Mouse (Mus musculus) granulocyte monocyte progenitor cell, adult 5-6 weeks (primary cell): ENCODE measurements at regions not wholly inside any gene's neighbourhood (a gene's known extent, or its start where the extent isn't known, plus 50 kb on each side); places are given as distances from the start of the nearest gene placed in this dataset.

ENCODE experiments used
- ATAC-seq: replicated peaks from 2 replicates; pipeline ENCODE4 v1.8.0; 2016; ENCODE audit warnings: mild to moderate bottlenecking, moderate TSS enrichment, inconsistent platforms; ENCODE audit not compliant: poor library complexity, severe bottlenecking

DNA sequence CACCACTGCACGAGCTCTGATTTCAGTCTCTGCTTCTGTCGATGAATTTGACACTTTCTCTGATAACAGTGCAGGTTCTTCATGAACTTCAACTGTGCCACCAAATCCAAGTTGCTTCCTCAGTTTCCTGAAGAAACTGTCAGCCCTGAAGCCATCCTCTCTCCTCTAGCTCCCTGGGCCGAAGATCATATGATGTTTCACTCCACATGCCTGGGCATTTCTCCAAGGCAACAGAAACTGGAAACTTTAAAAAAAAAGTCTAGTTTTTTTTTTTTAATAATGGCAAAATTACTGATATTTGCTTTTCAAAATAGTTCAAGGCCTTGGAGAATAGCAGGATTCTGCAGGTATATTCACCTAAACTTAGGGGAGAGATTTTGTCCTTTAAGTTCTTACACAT is 564.8 kb downstream of the Ttll7 start:
- ATAC-seq: no peak

DNA sequence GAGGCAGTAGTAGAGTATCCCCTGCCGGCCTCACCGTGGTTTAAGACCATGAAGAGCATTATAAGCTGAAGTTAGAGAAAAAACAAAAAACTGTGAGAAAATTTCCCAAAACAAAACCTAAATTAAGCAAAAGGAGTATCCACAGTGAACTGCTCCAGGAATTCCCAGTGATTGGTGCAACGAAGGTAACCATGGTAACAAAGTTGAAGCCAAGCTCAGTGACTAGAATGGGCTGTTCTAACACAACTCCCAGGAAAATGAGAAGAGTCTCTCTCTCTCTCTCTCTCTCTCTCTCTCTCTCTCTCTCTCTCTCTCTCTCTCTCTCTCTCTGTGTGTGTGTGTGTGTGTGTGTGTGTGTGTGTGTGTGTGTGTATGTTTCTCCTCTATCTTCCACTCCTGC is 567.0 kb downstream of the Ttll7 start:
- ATAC-seq: no peak

DNA sequence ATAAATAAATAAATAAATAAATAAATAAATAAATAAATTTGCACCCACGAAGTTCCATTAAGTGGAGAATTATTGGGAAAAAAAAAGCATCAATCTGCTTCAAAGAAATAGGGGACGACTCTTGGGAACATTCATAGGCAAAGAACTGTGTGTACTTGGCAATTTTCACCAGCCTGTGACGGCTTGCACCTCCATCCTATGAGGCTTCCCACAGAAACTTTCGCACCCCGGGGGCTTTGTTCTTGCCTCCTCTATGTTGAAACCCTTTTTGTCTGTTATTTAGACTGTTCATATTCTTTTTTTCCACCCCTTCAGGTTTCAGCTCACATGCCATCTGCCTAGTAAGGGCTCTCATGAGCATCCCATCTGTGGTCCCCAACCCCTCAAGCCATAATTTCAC is 570.0 kb downstream of the Ttll7 start:
- no peak for ATAC-seq

DNA sequence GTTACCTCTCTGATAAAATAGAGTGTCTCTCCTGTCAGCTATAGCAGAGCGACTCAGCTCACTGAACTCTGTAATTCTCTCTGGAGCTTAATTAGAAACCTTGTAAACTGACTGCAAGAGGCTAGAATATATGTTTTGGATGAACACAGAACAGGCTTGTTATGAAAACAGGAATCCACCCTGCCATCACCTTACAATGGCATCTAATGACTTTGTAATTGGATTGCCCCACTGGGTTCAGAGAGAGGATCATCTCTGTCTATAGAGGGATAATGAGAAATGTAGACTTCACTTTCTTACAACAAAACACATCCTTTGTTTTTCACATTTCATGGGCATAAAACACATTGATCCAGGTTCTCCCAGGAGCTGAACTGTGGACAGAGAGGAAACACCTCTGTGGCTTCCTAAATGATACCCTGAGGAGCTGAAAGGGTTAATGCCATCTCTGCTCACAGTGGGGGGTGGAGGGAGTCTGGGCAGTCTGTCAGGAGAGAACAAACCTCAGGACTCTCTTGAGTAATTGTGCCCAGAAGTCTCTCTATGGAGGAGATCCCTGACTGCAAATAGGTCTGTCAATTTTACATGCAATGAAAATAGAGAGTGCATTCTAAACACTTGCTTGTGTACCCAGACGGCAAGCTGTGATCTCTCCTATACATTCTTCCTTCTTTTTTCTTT is 571.9 kb downstream of the Ttll7 start:
- ATAC-seq: no peak

DNA sequence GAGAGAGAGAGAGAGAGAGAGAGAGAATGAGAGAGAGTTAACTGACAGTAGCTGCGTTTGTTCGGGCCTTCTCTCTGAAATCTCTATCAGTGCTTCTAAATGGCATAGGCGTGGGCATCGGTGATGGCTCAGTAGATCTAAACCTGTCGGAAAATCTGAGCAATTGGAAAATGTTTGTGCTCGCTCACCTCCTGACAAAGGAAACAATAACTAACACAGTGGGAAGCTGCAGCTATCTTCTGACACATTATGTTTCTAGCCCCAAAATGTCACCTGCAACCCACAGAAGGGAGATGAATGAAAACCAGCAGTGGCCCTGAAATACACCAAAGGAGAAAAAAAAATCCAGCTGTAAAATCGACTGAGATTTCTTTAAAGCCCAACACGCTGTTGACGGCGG is 576.7 kb downstream of the Ttll7 start:
- ATAC-seq: no peak

DNA sequence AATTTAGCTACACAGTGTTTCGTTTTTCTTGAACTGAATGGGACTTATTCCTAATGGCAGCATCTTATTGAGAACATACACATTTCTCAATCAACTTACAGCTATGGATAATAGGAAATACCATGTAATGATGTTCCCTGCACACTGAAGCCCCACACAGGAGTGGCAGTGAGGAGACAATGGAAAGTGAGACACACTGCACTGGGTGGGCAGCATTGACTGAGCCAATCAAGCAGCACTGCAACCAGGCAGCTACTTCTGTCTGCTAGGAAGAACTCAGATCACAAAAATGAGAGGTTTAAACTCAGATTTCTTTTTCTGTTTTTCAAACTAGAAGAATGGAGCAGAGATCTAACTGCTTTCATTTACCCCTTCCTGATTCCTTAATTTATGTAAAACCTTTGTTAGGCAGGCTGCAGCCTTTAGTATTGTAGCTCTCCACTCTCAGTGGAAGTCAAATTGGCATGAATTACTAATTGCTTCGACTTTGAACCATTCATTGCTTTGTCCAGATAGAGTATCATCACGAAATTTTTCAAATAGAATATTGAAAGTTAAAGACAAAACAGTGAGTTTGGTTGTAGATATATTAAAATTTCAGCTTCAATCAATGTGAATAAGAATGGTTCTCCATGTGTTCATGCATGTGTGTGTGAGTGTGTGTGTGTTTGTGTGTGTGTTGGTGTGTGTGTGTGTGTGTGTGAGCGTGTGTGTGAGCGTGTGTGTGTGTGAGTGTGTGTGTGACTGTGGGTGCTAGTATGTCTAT is 590.9 kb downstream of the Ttll7 start:
- ATAC-seq: no peak

DNA sequence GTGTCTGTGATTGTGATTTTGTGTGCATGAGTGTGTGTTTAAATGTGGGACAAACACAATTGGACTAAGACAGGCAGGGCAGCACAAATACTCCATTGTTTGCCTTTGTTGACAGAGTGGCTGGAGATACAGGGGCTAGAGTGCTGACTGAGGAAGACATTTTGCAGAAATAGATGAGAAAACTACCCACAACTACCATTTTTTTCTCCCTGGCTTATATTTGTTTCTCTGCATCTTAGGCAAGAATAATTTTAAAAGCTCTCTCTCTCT is 591.5 kb downstream of the Ttll7 start:
- no peak for ATAC-seq

DNA sequence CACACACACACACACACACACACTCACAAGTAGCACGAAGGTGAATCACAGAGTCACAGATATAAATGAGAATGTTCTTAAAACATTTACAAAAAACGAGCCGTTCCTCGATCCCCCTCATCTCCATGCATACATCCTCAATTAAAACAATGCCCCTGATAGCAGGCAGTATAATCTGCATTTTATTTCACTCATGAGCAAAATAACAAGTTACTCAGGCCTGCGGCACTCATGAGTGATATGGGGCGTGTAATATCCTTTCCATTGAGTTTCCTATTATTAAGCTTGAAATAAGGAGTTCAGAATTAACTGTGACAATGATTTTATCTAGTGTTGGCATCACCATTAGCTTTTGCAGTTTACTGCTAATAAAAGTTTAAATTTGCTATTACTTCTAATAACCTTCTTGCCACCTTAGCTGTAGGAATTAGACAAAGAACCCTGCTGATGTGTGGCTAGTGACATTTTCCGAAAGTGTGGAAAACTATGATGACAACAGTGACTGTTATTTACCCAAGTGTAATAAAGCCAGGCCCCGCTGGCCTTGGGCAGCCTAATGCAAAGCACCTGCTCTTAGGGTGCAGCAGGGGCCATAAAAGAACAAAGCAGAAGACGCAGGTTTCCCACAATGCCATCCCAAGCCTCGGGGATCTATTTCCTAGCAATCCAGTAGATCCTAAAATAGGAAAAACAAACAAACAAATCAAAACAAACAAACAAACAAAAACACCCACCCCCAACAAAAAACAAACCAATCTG is 592.0 kb downstream of the Ttll7 start:
- ATAC-seq: no peak

DNA sequence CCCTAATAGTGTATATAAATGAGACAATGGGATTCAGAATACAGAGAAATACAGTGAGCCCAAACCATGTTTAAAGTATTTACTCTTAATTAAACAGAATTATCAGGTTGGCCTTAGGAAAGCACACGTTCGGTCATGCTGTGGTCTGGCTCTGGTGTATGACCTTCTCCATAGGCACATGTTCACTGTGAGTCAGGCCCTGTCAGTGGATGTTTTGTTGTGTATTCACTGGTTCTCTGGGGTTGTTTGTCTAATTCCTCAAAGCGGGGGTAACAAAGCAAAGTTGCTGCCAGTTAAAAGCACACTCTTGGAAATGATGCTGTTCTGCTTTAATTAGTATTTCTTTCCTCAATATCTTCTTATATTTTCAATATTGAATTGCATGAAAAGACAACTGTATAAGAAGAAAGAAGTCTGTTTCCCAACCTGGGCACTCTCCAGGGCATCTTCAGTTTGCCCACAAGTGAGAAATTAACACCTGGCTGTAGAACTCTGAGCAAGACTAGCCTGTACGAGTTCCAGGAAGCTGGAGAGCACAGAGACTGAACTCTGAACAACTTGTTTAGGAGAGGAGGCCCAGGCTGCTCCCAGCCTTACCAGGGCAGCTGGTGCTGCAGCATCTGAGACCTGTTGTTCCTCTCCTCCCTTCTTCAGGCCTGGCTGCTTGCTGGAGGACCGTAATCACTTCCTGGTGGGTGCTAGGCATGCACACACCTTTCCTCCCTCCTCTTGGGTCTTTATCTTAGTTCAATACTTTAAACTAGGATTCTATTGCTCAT is 593.1 kb downstream of the Ttll7 start:
- ATAC-seq: no peak

DNA sequence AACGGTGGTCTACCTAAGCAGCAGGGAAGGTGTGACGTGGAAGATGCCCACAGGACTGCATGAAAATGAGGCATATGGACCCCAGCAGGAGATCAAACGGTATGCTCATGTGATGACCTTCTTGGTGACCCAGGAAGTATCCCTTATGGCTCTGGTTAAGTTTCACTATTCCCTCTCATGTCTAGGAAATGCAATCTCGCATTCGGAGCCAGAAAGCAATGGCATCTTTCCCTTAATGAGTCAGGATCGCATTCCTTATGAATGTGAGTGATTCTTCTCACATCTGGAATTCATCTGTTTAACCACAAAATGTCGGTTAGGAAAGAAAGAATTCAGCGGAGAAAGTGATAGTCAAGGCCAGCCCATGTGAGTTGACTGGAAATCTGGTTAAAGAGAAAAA is 593.7 kb downstream of the Ttll7 start:
- ATAC-seq: no peak

DNA sequence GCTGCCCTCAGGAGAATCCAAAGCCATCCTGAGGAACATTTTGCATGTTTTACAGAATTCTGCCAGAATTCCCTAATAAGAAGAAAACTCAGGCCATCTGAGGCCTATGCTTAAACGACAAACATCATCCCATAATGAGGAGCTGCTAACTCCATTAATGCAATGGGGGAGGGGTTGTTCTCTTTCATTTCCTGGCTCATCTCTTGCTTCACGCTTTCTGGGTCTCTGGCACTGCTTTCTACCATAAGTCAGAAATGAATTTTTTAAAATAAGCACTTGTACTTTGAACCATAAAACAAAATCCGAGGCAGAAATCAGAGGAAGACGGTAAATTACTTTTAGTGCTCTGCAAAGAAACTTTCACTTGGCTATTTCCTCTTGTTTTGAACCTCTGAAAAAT is 600.0 kb downstream of the Ttll7 start:
- ATAC-seq: no peak

DNA sequence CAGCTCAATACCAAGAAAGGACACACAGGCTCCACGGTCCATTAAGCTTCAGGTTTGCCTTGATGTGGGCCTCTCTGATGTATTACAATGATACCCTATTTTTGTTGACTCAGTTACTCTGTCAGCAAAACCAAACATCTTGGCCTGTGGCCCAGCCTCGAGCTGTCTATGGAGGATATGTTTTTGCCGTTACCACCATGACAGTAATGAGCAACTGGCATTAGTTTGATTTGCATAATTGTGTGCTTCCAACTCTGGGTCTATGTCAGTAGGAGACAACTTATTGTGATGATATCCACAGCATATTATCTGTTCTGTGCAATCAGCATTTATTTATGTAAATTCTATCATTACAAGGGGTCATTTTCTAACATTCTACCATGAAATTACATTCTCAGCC is 603.2 kb downstream of the Ttll7 start:
- ATAC-seq: no peak

DNA sequence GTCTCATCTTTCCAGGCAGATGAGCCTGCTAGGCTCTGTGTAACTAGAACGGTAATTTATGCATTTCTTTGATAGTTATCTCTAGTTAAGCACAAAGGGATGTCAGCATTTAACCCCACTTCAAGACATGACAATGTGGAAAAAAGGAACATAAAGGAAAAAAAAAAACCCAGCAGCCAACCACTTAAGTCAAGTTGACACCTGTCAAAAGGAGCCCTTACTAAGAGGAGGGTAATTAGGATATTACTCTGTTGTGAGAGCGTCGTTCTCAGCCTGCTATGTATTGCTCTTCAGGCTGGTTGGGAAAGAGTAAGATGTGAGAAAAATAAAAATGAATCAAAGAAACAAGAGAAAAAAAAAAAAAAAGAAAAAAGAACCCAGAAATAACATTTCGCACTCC is 604.1 kb downstream of the Ttll7 start:
- ATAC-seq: no peak

DNA sequence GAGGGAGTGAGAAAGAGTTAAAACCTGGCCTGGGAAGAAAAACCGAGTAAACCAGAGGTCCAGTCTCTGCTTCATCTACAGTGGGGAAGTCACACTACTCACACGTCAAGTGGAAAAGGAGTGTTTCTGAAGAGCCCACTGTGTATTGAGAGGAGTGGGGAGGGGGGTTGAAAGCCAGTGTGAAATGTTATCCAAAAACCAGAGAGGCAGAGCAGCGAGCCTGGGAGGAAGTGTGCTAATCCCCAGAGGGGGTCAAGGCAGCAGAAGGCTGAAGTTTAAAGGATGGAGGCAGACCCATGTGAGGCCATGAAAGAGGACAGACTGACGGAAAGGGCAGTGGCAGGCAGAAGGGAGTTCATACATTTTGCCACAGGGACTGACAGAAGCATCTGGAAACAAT is 605.9 kb downstream of the Ttll7 start:
- no peak for ATAC-seq

DNA sequence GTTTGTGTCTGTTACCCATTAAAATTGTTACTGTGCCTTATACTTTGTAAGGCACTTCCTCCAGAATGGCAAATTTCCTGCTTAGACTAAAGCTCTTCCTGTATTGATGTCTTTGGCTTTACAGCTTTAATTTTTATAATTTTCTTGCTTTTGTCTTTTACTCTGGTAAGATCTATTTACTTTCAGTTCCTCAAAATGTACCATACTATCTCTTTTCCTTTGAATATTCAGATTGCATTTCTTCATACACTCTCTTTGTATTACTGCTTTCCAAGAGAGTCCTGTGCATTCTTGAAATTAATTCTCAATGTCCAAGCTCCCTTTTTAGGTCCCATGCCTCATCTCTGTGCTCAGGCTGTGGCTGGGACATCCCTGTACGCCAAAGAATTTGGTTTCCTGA is 627.7 kb downstream of the Ttll7 start:
- ATAC-seq: no peak
